Mouse (Mus musculus): ENCODE measurements around the gene Mapk8ip2.
A peak's percentile ranks its signal among the peaks of the same experiment; 100 is the strongest.

Gene Mapk8ip2

DNA sequence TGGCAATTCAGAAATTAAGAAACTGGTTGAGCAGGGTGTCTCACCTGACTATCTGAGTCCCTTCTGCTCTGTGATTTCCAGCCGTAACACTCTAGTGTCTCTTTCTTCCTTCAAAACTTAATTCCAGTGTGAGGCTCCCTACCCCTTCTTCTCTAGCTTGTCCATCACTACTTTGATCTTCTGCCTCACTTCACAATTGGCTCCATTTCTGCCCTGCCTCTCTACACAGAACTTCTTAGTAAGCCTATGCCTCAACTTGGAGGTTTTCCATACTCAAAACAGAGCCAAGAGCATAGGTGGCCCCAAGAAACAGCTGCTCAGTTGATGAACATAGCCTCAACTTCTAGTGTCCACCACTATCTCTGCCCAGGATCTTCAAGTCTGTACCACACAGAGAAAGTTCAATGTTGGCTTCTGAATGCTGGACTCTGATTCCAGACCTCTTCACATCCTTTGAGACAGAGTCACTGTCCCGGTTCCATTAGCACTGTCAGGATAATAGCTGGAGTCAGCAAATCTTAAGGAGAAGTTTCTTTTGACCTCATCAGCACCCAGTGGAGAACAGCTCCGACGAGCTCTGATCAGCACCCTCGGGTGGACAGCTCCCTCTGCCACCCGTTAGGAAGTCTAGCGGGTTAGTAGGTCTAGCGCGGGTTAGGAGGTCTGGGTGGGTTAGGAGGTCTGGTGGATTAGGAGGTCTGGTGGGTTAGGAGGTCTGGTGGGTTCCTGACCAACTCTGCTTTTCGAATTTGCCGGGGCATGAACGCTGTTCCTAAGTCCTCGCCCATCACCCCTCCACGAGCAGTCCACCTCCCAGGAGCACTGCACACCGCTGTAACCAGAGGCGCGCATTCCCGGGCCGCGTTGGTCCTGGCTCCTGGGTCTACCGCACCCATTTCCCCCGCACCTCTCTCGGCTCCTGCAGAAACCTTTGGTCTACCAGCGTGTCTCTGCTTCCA, 528 bp upstream of the Mapk8ip2 start:
- DNase-seq (ENCODE audit: low spot score), result peak; percentile 78

- DNase-seq (ENCODE audit: low spot score), result no peak
Observed at GRCm38 (mm10) chr15:89454857-89455256, 1.1 kb downstream of the Mapk8ip2 start.

- DNase-seq (ENCODE audit: low spot score), result no peak
Observed at GRCm38 (mm10) chr15:89455642-89456041, 1.9 kb downstream of the Mapk8ip2 start.

- DNase-seq (ENCODE audit: low spot score), result no peak
Observed at GRCm38 (mm10) chr15:89458942-89459341, 5.2 kb downstream of the Mapk8ip2 start.

DNA sequence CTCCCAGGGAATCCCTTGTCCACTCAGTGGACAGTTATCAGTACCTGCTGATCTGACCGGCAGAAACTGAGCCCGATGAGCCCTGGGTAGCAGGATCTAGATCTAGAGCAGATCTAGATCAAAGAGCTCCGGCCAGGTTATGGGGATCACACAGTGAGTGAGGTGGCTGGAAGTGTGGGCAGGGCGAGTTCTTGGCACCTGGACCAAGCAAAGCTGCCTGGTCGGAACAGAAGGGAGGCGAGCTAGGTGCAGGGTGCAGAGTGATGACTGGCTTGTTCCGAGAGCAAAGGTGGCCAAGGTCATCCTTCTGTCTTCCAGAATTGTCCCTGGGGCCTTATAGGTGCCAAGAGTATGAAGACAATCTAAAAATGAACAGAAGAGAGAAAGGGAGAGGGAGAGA, 6.1 kb downstream of the Mapk8ip2 start:
- DNase-seq (ENCODE audit: low spot score), result no peak

GRCm38 (mm10) chr15:89460298-89460697, 6.6 kb downstream of the Mapk8ip2 start:
- no peak for DNase-seq (ENCODE audit: low spot score)

DNA sequence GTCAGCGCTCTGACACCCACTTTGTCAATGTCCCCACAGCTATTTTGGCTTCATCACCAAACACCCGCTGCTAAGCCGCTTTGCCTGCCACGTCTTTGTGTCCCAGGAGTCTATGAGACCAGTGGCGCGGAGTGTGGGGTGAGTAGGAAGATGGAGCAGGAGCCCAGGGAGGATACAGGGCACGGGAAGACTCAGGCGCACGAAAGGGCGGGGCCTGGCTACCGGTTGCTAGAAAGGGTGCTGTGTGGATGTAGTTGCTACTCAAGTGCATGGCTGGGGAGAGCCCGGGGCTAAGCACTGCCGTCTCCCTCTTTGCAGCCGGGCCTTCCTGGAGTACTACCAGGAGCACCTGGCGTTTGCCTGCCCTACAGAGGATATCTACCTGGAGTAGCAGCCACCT, 7.6 kb downstream of the Mapk8ip2 start:
- no peak for DNase-seq (ENCODE audit: low spot score)

DNA sequence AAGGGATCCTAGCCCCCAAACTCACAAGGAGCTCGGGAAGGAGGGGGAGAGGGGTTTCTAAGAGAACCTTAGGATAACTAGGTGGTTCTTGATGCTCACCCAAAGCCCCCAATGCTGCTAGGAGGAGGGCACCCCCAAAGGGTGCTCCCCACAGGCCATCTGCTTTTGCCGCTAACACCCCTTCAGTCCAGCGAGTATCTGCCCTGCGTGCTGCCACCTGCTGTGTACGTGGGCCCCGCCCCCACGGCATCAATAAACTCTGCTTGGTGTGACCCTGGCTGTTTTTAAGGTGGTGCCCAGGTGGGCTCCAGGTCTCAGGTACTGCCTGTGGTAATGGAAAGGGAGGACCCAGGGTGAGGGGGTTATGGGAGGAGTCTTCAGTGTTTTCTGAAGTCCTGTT, 8.5 kb downstream of the Mapk8ip2 start:
- DNase-seq (ENCODE audit: low spot score), result no peak

DNA sequence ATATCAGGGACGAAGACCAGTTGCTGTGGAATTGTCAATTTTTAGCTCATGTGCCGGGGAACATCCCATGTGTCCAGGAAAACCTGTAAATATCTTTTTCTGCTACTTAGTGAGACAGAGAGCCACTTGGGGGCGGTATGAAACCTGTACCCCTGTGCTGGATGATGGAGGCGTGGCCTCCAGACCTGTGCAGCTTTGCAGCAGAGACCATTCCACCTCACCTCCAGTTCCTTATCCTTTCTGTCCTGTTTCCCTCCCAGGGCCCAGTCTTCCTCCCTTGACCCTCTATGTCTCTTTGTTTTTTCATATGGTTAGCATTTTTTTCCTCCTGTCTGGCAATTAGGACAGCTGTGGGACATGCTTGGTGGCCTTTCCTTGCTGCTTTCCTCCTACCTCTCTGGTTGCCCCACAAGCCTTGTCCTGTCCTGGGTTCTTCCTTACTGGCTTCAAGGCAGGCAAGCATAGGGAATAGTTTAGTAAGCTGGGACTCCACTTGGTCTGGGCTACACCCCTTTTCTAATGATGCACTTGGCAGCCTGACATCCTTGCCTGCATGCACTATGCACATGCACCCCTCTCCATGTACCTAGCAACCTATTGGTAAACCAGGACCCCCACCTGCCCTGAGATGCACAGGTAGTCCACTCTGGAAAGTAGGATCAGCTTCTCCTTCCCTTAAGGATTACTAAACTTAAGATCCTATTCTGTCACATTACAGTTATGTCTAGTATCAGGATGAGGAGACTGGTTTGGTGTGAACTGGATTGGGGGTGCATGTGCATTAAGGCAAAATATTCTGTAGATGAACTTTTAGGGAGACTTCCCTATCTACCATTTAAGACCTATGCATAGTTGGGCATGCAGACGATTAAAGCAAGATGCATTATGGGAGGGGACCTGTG, 9.9 kb downstream of the Mapk8ip2 start:
- no peak for DNase-seq (ENCODE audit: low spot score)

GRCm38 (mm10) chr15:89465052-89465451, 11.3 kb downstream of the Mapk8ip2 start:
- DNase-seq (ENCODE audit: low spot score), result peak; percentile 36

DNA sequence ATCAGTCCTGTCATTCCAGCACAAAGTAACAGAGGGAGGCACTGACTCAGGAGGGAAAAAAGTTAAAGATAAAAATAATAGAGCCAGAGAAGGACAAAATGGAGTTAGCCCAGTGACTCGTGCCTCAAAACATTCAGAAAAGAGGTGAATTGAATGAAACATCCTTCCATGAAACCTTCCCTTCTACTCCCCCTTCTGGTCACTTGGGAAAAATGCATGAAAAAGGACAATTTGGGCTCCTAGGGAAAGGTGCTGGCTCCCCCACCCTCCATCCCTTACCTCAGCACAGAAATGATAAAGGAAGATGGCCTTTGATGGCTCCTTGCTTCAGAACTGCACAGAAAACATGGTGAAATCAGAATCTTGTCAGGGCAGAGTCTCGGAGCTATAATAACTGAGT, 14.9 kb downstream of the Mapk8ip2 start:
- peak; percentile 77 for DNase-seq (ENCODE audit: low spot score)

- no peak for DNase-seq (ENCODE audit: low spot score)
Observed at GRCm38 (mm10) chr15:89471476-89471875, 17.8 kb downstream of the Mapk8ip2 start.

DNA sequence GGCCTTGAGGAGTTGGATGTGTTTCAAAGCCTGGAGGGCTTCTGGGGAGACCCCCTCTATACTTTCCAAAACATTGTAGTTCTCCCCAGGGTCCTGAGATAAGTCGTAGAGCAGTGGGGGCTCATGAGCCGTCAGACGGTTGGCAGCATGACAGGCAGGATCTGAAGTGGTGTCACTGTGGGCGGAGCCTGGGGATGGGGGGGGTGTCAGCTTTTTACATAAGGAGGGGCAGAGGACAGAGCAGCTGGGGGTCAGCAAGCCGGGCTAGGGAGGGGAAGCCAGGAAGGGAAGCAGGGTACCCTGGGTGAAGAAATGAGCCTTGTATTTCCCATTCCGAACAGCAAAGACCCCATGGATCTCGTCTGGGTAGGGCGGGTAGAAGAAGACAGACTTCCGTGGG, 19.7 kb downstream of the Mapk8ip2 start:
- no peak for DNase-seq (ENCODE audit: low spot score)

- DNase-seq (ENCODE audit: low spot score), result no peak
Observed at GRCm38 (mm10) chr15:89473921-89474320, 20.2 kb downstream of the Mapk8ip2 start.

DNA sequence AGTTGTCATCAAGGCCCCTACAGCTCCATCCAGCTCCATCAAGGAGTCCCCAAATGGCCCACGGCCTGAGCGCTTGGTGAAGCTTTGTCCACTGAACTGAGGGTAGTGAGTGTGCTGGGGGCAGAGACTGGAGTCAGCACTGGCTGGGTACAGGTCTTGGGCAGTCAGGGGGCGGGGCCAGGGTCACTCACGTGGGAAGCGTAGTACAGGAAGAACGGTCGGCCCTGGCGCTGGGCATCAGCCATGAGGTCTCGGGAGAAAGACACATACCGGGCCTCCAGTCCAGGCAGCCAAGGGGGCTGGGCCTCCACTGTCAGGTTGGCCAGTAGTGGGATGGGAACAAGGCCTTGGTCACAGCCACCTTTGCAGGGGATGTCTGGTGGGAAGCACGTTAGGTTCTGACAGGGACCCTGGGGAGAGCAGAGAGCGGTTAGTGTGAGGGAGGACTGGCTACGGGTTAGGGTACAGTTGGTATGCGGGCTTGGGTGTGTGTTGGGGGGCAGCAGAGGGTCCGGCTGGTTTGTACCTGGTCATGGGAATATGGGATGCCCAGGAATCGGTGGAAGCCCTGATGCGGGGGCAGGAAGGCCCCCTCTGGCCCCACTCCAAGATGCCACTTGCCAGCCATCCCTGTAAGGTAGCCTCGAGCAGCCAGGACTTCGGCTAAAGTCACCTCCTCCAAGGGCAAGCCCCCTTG, 21.0 kb downstream of the Mapk8ip2 start:
- DNase-seq (ENCODE audit: low spot score), result no peak

DNA sequence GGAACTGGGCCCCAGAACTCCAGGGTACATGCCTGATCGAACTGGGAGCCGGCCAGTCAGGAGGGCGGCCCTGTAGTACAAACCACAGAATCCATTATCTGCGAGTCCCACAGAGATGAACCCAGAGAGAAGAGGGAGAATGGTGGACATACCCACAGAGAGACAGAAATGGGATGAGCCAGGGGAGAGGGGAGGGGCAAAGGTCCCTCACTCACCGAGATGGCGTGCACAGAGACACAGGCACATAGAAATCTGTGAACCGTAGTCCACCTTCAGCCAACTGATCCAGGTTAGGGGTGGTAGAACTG, 21.5 kb downstream of the Mapk8ip2 start:
- no peak for DNase-seq (ENCODE audit: low spot score)

GRCm38 (mm10) chr15:89475611-89476474, 22.1 kb downstream of the Mapk8ip2 start:
- DNase-seq (ENCODE audit: low spot score), result peak; percentile 94

DNA sequence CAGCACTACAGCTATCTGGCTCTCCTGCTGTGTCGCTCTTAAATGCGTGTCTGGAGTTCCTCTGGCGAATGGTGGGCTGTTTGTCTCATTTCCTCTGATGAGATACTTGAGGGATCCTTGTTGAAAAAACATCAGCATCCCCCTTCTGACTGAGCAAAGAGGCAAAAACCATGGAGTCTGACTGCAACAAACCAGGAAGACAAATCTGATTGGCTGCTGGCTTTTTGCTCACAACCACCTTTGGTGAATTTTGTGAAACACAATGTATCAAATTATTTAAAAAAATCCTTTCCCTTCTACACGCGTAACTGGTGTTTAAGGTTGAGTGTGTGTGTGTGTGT, 22.7 kb downstream of the Mapk8ip2 start:
- no peak for DNase-seq (ENCODE audit: low spot score)

GRCm38 (mm10) chr15:89477091-89477491, 23.4 kb downstream of the Mapk8ip2 start, which contains the start of gene Arsa:
Arsa (minus strand) TSS chr15:89477425.
- no peak for DNase-seq (ENCODE audit: low spot score)

GRCm38 (mm10) chr15:89477806-89478205, 24.1 kb downstream of the Mapk8ip2 start:
- DNase-seq (ENCODE audit: low spot score), result no peak

DNA sequence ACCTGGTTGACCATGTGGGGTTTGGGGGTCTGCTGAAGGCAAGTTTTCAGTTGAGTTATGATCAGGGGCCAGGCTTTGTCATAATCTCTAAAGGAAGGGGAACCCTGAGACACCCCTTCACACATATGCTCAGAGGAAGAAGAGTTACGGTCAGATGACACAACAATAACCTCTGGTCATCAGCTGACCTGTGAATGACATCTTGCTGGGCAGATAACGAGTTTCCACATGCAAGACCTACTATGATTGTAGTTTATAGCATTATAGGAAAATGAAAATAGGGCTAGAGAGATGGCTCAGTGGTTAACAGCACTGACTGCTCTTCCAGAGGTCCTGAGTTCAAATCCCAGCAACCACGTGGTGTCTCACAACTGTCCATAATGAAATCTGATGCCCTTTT, 24.9 kb downstream of the Mapk8ip2 start:
- DNase-seq (ENCODE audit: low spot score), result no peak
